Mouse (Mus musculus): Measurements from ENCODE around the gene Mtch2. TPM values are rescaled to one million over a fixed set of nuclear protein-coding genes. Genes with fewer than 3 reads are reported as not detected.

The Mtch2 gene
- 145 and 253 TPM in 2 replicates for polyA plus RNA-seq (2012; rRNA removed; ENCODE audit: low replicate concordance)

GRCm38 (mm10) chr2:90846955-90847680 is at the start of gene Mtch2:
Gene Mtch2 (plus strand): TSS chr2:90847155.

GRCm38 (mm10) chr2:90885218-90886041 is 38.5 kb downstream of the Mtch2 start, which contains the start of gene C1qtnf4:
Gene C1qtnf4 (plus strand): TSS chr2:90885860.

DNA sequence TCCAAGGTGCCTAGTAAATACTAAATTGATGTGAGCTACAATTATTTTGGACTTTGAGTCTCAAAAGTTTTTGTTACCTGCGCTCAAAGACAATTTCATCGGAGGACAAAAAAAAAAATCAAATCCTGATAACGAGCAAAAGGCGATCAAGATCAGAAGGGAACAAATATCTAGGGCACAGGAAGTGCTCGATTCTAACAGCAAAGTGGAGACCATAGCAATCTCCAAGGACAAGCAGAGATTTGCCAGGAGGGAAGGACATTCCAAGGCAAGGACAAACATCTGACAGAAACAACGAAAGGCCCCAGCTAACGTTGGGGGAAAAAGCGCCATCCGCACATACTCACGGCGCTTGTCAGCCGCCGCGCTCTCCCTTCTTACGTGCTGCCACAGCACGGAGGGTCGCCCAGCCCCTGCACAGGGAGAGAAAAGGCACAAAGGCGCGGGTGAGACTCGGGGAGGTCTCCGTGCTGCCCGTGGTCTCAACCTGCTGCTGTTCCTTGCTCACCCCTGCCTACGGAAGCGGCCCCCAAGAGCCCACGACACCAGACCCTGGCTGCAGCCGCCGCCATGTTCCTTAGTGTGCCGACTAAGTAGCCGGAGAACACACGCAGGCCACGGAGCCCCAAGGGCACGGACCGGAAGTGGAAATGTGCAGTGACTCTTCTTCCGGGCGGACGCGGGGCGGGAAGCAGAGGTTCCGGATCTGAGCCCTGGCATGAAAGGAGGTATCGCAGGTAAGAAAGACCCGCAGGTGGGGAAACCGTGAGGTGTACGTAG is 57.3 kb downstream of the Mtch2 start, which contains the start of the genes Kbtbd4 and Ndufs3:
TSS of gene Kbtbd4 (plus strand) at position 665 of the 780 bp plus-strand sequence.
TSS of gene Ndufs3 (minus strand) at position 752 of the 780 bp plus-strand sequence.

Other genes with a start within 250 kb of the Mtch2 start
- gene Nup160, start 169.9 kb upstream of the Mtch2 start, polyA plus RNA-seq (2012; rRNA removed; ENCODE audit: low replicate concordance), result 8.4 and 12.9 TPM in 2 replicates
- 26.5 and 47.8 TPM in 2 replicates for gene Fnbp4, start 101.8 kb upstream of the Mtch2 start, polyA plus RNA-seq (2012; rRNA removed; ENCODE audit: low replicate concordance)
- gene Agbl2, start 64.4 kb upstream of the Mtch2 start, polyA plus RNA-seq (2012; rRNA removed; ENCODE audit: low replicate concordance), result 0.43 and 0.99 TPM in 2 replicates
- gene C1qtnf4, start 38.7 kb downstream of the Mtch2 start, polyA plus RNA-seq (2012; rRNA removed; ENCODE audit: low replicate concordance), result 0.75 and 7.3 TPM in 2 replicates
- gene Kbtbd4, start 57.6 kb downstream of the Mtch2 start, polyA plus RNA-seq (2012; rRNA removed; ENCODE audit: low replicate concordance), result 19.5 and 20.9 TPM in 2 replicates
- gene Ndufs3, start 57.7 kb downstream of the Mtch2 start, polyA plus RNA-seq (2012; rRNA removed; ENCODE audit: low replicate concordance), result 224 and 304 TPM in 2 replicates
- 35.7 and 60.4 TPM in 2 replicates for gene Celf1, start 93.2 kb downstream of the Mtch2 start, polyA plus RNA-seq (2012; rRNA removed; ENCODE audit: low replicate concordance)
- gene Rapsn, start 188.5 kb downstream of the Mtch2 start, polyA plus RNA-seq (2012; rRNA removed; ENCODE audit: low replicate concordance), result 0.96 and 1.6 TPM in 2 replicates
- gene Psmc3, start 206.9 kb downstream of the Mtch2 start, polyA plus RNA-seq (2012; rRNA removed; ENCODE audit: low replicate concordance), result 103 and 111 TPM in 2 replicates
- 93.3 and 95.5 TPM in 2 replicates for gene Slc39a13, start 223.3 kb downstream of the Mtch2 start, polyA plus RNA-seq (2012; rRNA removed; ENCODE audit: low replicate concordance)
- gene Spi1, start 235.2 kb downstream of the Mtch2 start, polyA plus RNA-seq (2012; rRNA removed; ENCODE audit: low replicate concordance), result 43.6 and 58.8 TPM in 2 replicates